Mouse (Mus musculus): ENCODE measurements around the gene Inpp1. TPM values are rescaled to one million over a fixed set of nuclear protein-coding genes. Genes with fewer than 3 reads are reported as not detected.
A peak's percentile ranks its signal among the peaks of the same experiment; 100 is the strongest.

The Inpp1 gene
- polyA plus RNA-seq, 1 experiment from 2014 or later = 9.9 TPM

- Histone ChIP-seq H3K27ac (ENCODE audit: low read depth) (peak within 1 kb of the TSS; percentile 46; the same call in 1 of the 2 replicates), H3K9me3 (ENCODE audit: low read depth, low read length) (no peaks in the 10 kb centered on the region), H3K4me1 (ENCODE audit: insufficient read depth) (peaks cover 6% of the 10 kb centered on the region; the same call in 1 of the 2 replicates), H3K4me2 (peak within 1 kb of the TSS; percentile 87), H3K9ac (peak within 1 kb of the TSS; percentile 62), H3K27me3 (ENCODE audit: insufficient read depth, low read length) (no peaks in the 10 kb centered on the region), H3K4me3 (ENCODE audit: low read depth, low read length) (peak within 1 kb of the TSS; percentile 58), H3K36me3 (ENCODE audit: insufficient read depth) (no peaks in the 10 kb centered on the region)
- WGBS = 2% methylated on average over 45 of the region's 45 CpGs
- TF ChIP-seq CTCF (IDR thresholded peaks at IDR 0.05; ENCODE audit: low read depth) = no peak
- peak; percentile 99 for DNase-seq
- ATAC-seq (ENCODE audit: insufficient read depth) = peak; percentile 100
These were observed 27.5 kb upstream of the Inpp1 start, which contains the start of gene Hibch for GRCm38 (mm10) chr1:52844782-52845665. Gene Hibch (plus strand): TSS chr1:52844929.

- ATAC-seq (ENCODE audit: insufficient read depth) = peak; percentile 42
These were observed 26.9 kb upstream of the Inpp1 start for GRCm38 (mm10) chr1:52844354-52844753.

GRCm38 (mm10) chr1:52839099-52839498 lies 21.6 kb upstream of the Inpp1 start:
- no peaks in the 10 kb centered on the region for H3K36me3 ChIP-seq (ENCODE audit: insufficient read depth)
- H3K4me1 ChIP-seq (ENCODE audit: insufficient read depth) = no peaks in the 10 kb centered on the region
- ATAC-seq (ENCODE audit: insufficient read depth) = no peak
- TF ChIP-seq CTCF (IDR thresholded peaks at IDR 0.05; ENCODE audit: low read depth) = no peak
- H3K27me3 ChIP-seq (ENCODE audit: insufficient read depth, low read length) = no peaks in the 10 kb centered on the region
- no peak overlapping the region for H3K4me3 ChIP-seq (ENCODE audit: low read depth, low read length)
- no peak for DNase-seq
- WGBS = 96% methylated on average over 3 of the region's 3 CpGs
- H3K9ac ChIP-seq = no peak overlapping the region
- H3K9me3 ChIP-seq (ENCODE audit: low read depth, low read length) = no peaks in the 10 kb centered on the region
- no peak overlapping the region for H3K4me2 ChIP-seq
- H3K27ac ChIP-seq (ENCODE audit: low read depth) = no peak overlapping the region

More at GRCm38 (mm10) chr1:52844354-52844753, 26.9 kb upstream of the Inpp1 start:
- no peaks in the 10 kb centered on the region for H3K27me3 ChIP-seq (ENCODE audit: insufficient read depth, low read length)
- H3K9ac ChIP-seq = no peak overlapping the region
- H3K4me1 ChIP-seq (ENCODE audit: insufficient read depth) = peaks cover 6% of the 10 kb centered on the region; the same call in 1 of the 2 replicates
- no peak for DNase-seq
- H3K4me3 ChIP-seq (ENCODE audit: low read depth, low read length) = peak overlapping the region; percentile 58; the same call in 1 of the 2 replicates
- no peak overlapping the region for H3K27ac ChIP-seq (ENCODE audit: low read depth)
- no peaks in the 10 kb centered on the region for H3K36me3 ChIP-seq (ENCODE audit: insufficient read depth)
- no peak for TF ChIP-seq CTCF (IDR thresholded peaks at IDR 0.05; ENCODE audit: low read depth)
- H3K4me2 ChIP-seq = peak overlapping the region; percentile 87
- WGBS = 18% methylated on average over 3 of the region's 3 CpGs
- H3K9me3 ChIP-seq (ENCODE audit: low read depth, low read length) = no peaks in the 10 kb centered on the region

DNA sequence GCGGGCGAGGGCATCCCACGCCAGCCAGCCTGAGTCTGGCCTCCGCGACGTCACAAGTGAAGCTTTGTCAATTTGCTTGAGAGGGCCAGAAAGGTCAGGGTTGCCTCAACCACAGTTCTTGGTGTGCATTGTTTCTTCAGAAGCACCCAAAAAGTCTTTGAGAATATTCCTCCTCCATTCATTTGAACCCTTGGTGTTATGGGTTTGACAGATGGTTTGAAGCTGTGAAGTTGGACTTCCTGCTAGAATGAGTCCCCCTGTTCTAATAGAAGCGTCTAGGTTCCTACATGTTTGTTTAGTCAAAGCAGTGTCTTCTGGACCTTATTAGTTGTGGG lies 292 bp upstream of the Inpp1 start:
- DNase-seq (no peak), ATAC-seq (ENCODE audit: insufficient read depth) (no peak)
- no peak for TF ChIP-seq CTCF (IDR thresholded peaks at IDR 0.05; ENCODE audit: low read depth)
- H3K27me3 ChIP-seq (ENCODE audit: insufficient read depth, low read length) = no peaks in the 10 kb centered on the region
- peak overlapping the region; percentile 78; the same call in 1 of the 2 replicates for H3K27ac ChIP-seq (ENCODE audit: low read depth)
- H3K9ac ChIP-seq = peak overlapping the region; percentile 76
- peak overlapping the region; percentile 69 for H3K4me3 ChIP-seq (ENCODE audit: low read depth, low read length)
- WGBS = 5% methylated on average over 7 of the region's 7 CpGs
- no peaks in the 10 kb centered on the region for H3K36me3 ChIP-seq (ENCODE audit: insufficient read depth)
- H3K4me2 ChIP-seq = peak overlapping the region; percentile 86
- 0 out of 2 replicates have a peak, but pooled peaks cover 4% of the 10 kb centered on the region for H3K4me1 ChIP-seq (ENCODE audit: insufficient read depth)
- H3K9me3 ChIP-seq (ENCODE audit: low read depth, low read length) = no peaks in the 10 kb centered on the region

DNA sequence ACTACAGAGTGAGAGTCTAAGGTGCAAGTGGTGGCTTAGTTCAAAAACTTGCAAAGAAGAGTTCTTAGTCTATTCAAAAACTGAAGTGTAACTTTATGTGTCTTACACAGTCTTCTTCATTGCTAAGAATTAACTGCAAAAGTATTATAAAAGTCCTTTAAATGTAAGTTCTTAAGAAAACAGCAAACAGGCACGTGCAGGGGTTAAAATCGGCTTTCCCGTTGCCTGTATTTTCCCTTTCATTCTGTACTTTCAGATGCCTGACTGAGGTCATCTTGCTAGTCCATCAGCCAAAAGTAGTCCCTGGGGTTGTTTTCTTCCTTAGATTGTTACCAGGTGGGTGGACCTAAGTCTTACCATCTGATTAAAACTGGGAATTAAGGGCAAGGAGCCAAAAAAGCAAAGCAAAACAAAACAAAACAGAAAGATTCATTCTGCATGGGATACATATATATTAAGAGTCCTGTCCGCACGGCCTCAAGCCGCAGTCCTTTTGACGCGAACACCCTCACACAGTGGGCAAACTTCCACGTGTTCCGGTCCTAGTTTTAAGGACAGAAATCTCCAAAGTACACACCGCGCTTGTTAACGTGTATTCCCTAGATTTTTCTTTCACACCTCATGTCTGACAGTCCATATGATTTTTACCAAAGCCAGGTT lies 1.1 kb downstream of the Inpp1 start:
- H3K27ac ChIP-seq (ENCODE audit: low read depth) = no peak overlapping the region
- WGBS = 47% methylated on average over 13 of the region's 13 CpGs
- ATAC-seq (ENCODE audit: insufficient read depth) (peak; percentile 26; the same call in 1 of the 2 replicates), DNase-seq (peak; percentile 30)
- TF ChIP-seq CTCF (IDR thresholded peaks at IDR 0.05; ENCODE audit: low read depth) = no peak
- H3K9me3 ChIP-seq (ENCODE audit: low read depth, low read length) = no peaks in the 10 kb centered on the region
- 0 out of 2 replicates have a peak, but pooled peaks cover 4% of the 10 kb centered on the region for H3K4me1 ChIP-seq (ENCODE audit: insufficient read depth)
- H3K36me3 ChIP-seq (ENCODE audit: insufficient read depth) = no peaks in the 10 kb centered on the region
- peak overlapping the region; percentile 69 for H3K4me3 ChIP-seq (ENCODE audit: low read depth, low read length)
- H3K9ac ChIP-seq = no peak overlapping the region
- H3K4me2 ChIP-seq = peak overlapping the region; percentile 86
- H3K27me3 ChIP-seq (ENCODE audit: insufficient read depth, low read length) = no peaks in the 10 kb centered on the region

DNA sequence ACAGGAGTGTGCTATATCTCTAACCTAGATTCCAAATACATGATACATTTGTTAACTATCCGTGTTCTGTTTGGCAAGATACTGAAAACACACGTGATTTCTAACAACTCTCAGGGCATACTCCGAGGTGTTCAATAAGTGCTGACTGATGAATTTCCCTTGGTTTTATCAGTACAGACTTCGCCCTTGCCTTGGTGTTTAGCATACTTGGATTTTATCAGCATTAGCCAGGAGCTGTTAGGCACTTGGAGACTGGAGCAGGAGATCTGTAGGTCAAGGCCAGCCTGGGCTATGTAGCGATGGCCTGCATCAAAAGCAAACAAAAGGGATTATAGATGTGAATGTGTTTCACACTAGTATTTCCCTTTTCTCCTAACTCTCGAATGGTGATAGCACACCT lies 9.0 kb downstream of the Inpp1 start:
- Histone ChIP-seq H3K27ac (ENCODE audit: low read depth) (no peak overlapping the region), H3K27me3 (ENCODE audit: insufficient read depth, low read length) (no peaks in the 10 kb centered on the region), H3K4me3 (ENCODE audit: low read depth, low read length) (no peak overlapping the region), H3K36me3 (ENCODE audit: insufficient read depth) (0 out of 2 replicates have a peak, but pooled peaks cover 5% of the 10 kb centered on the region), H3K4me1 (ENCODE audit: insufficient read depth) (no peaks in the 10 kb centered on the region), H3K9ac (no peak overlapping the region), H3K9me3 (ENCODE audit: low read depth, low read length) (no peaks in the 10 kb centered on the region), H3K4me2 (no peak overlapping the region)
- DNase-seq (no peak), ATAC-seq (ENCODE audit: insufficient read depth) (no peak)
- TF ChIP-seq CTCF (IDR thresholded peaks at IDR 0.05; ENCODE audit: low read depth) = no peak
- WGBS = 75% methylated on average over 6 of the region's 6 CpGs

DNA sequence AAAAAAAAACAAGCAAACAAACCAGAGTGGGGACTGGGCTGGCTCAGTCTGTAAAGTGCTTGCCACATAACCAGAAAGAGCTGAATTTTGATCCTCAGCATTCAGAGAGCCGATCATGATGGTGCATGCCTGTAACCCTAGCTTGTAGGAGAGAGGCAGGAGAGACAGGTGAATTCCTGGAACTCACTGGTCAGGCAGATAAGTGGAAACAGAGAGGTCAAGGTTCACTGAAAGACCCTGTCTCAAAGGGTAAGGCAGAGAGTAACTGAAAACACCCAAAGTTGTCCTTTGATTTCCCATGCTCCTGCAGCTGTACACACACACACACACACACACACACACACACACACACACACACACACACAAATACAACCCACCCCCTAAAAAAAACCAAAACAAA lies 12.4 kb downstream of the Inpp1 start:
- ATAC-seq (ENCODE audit: insufficient read depth) (no peak), DNase-seq (no peak)
- peaks cover 8% of the 10 kb centered on the region; the same call in 1 of the 2 replicates for H3K36me3 ChIP-seq (ENCODE audit: insufficient read depth)
- H3K27me3 ChIP-seq (ENCODE audit: insufficient read depth, low read length) = no peaks in the 10 kb centered on the region
- no peak overlapping the region for H3K4me3 ChIP-seq (ENCODE audit: low read depth, low read length)
- WGBS = 81% methylated on average over 1 of the region's 1 CpGs
- no peak overlapping the region for H3K9ac ChIP-seq
- no peak overlapping the region for H3K27ac ChIP-seq (ENCODE audit: low read depth)
- H3K4me1 ChIP-seq (ENCODE audit: insufficient read depth) = no peaks in the 10 kb centered on the region
- no peaks in the 10 kb centered on the region for H3K9me3 ChIP-seq (ENCODE audit: low read depth, low read length)
- no peak overlapping the region for H3K4me2 ChIP-seq
- TF ChIP-seq CTCF (IDR thresholded peaks at IDR 0.05; ENCODE audit: low read depth) = no peak
